Mouse (Mus musculus): ENCODE results near the gene Fam129a.
"Not testable (repeated sequence)": the region's sequence is repeated elsewhere in the genome, so short reads cannot be mapped to it uniquely, and the experiment has no call there.

The Fam129a gene

GRCm38 (mm10) chr1:151737146-151737545 lies 166.2 kb downstream of the Fam129a start:
- no peak for DNase-seq (ENCODE audit: low read depth, low spot score)

- no peak for DNase-seq (ENCODE audit: low read depth, low spot score)
Observed at GRCm38 (mm10) chr1:151741199-151741621, 170.2 kb downstream of the Fam129a start.

GRCm38 (mm10) chr1:151749894-151750293 lies 178.9 kb downstream of the Fam129a start:
- DNase-seq (ENCODE audit: low read depth, low spot score): not testable (repeated sequence)

- DNase-seq (ENCODE audit: low read depth, low spot score): no peak
Observed at GRCm38 (mm10) chr1:151752946-151753345, 182.0 kb downstream of the Fam129a start.

- DNase-seq (ENCODE audit: low read depth, low spot score): no peak
Observed at GRCm38 (mm10) chr1:151753374-151753929, 182.5 kb downstream of the Fam129a start.

GRCm38 (mm10) chr1:151754028-151754489 lies 183.1 kb downstream of the Fam129a start:
- DNase-seq (ENCODE audit: low read depth, low spot score): no peak

GRCm38 (mm10) chr1:151754881-151755659 lies 184.1 kb downstream of the Fam129a start, which contains the start of gene Edem3:
Edem3 (plus strand) TSS chr1:151755371.
- DNase-seq (ENCODE audit: low read depth, low spot score): peak; percentile 100

GRCm38 (mm10) chr1:151755660-151756424 lies 184.9 kb downstream of the Fam129a start:
- peak; percentile 21 for DNase-seq (ENCODE audit: low read depth, low spot score)

GRCm38 (mm10) chr1:151756425-151756728 lies 185.4 kb downstream of the Fam129a start:
- no peak for DNase-seq (ENCODE audit: low read depth, low spot score)

GRCm38 (mm10) chr1:151758301-151758700 lies 187.3 kb downstream of the Fam129a start:
- no peak for DNase-seq (ENCODE audit: low read depth, low spot score)

- no peak for DNase-seq (ENCODE audit: low read depth, low spot score)
Observed at GRCm38 (mm10) chr1:151758991-151759390, 188.0 kb downstream of the Fam129a start.

GRCm38 (mm10) chr1:151764236-151764635 lies 193.2 kb downstream of the Fam129a start:
- DNase-seq (ENCODE audit: low read depth, low spot score): peak; percentile 61

GRCm38 (mm10) chr1:151766166-151766565 lies 195.2 kb downstream of the Fam129a start:
- DNase-seq (ENCODE audit: low read depth, low spot score): peak; percentile 25

GRCm38 (mm10) chr1:151766976-151767654 lies 196.1 kb downstream of the Fam129a start:
- DNase-seq (ENCODE audit: low read depth, low spot score): no peak

GRCm38 (mm10) chr1:151769200-151769913 lies 198.4 kb downstream of the Fam129a start:
- DNase-seq (ENCODE audit: low read depth, low spot score): no peak
